ENCODE assay signal across 25 mouse cellular contexts in the genomic region with DNA sequence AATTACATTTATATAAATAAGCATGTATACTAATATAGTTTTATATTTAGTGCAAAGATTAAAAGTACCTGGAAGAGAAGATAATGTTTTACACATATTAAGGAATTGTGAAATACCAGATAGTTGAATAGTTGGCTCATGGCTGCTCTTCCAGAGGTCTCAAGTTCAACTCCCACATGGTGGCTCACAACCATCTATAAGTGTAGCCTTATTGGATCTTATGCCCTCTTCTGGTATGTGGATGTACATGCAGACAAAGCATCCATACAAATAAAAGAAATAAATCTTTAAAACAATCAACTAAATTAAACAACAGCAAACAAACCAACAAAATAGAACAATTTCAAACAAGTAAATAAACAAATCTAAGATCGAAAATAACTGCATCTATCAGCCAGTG. TPM values are rescaled to one million over a fixed set of nuclear protein-coding genes. Genes with fewer than 3 reads are reported as not detected.
"Had no signal": no experiment of that assay in that cellular context is flagged by ENCODE, and none has a peak within 500 bp of the region (broad histone marks: within the 10 kb centered on the region; RNA-seq: fewer than 3 reads in every experiment).

No protein-coding gene starts in this region.

- H3K9me3 ChIP-seq: limb, embryonic 10.5 days; limb, embryonic 13.5 days; liver, embryonic 12.5 days; midbrain, embryonic 13.5 days; stomach, embryonic 15.5 days had no signal

- H3K36me3 ChIP-seq: limb, embryonic 10.5 days; limb, embryonic 13.5 days; liver, embryonic 12.5 days; midbrain, embryonic 13.5 days; neural tube, embryonic 13.5 days; stomach, embryonic 15.5 days had no signal

- ATAC-seq: liver, embryonic 12.5 days; lung, postnatal 0 days; midbrain, embryonic 13.5 days; midbrain, embryonic 16.5 days had no signal

- H3K9ac ChIP-seq: limb, embryonic 13.5 days; liver, embryonic 12.5 days; lung, embryonic 14.5 days; midbrain, embryonic 13.5 days; neural tube, embryonic 13.5 days; stomach, embryonic 15.5 days had no signal

- DNase-seq: kidney, adult 2 months; kidney, postnatal 25 days; liver; lung, embryonic 14.5 days; thymus, postnatal 25 days had no signal

- H3K27ac ChIP-seq: kidney, postnatal 0 days; limb, embryonic 10.5 days; limb, embryonic 13.5 days; liver, embryonic 12.5 days; macrophage; midbrain, embryonic 13.5 days; neural tube, embryonic 13.5 days; stomach, embryonic 15.5 days had no signal

- H3K27me3 ChIP-seq: limb, embryonic 13.5 days; liver, embryonic 12.5 days; midbrain, embryonic 13.5 days; neural tube, embryonic 13.5 days; stomach, embryonic 15.5 days had no signal

- H3K4me1 ChIP-seq: limb, embryonic 10.5 days; limb, embryonic 13.5 days; liver, embryonic 12.5 days; midbrain, embryonic 13.5 days; neural tube, embryonic 13.5 days; stomach, embryonic 15.5 days had no signal

- H3K4me3 ChIP-seq: limb, embryonic 10.5 days; limb, embryonic 13.5 days; liver, embryonic 12.5 days; midbrain, embryonic 13.5 days; myocyte; neural tube, embryonic 13.5 days; stomach, embryonic 15.5 days had no signal

- H3K4me2 ChIP-seq: limb, embryonic 13.5 days; liver, embryonic 12.5 days; lung, embryonic 14.5 days; midbrain, embryonic 13.5 days; neural tube, embryonic 13.5 days; stomach, embryonic 15.5 days had no signal

RNA-seq across cellular contexts. Expression of a gene that starts 49.1 kb away (rescaled TPM):
- total RNA-seq: layer of hippocampus, postnatal 25 days; left cerebral cortex, adult 18-20 months; left cerebral cortex, postnatal 25 days; megakaryocyte, adult 5-6 weeks; monocyte, adult 5-6 weeks; neutrophil, adult 5-6 weeks had no signal
- polyA plus RNA-seq: kidney, adult 2 months; kidney, embryonic 14.5 days; limb, embryonic 10.5 days; limb, embryonic 13.5 days; liver, embryonic 12.5 days; lung, embryonic 14.5 days; macrophage; midbrain, embryonic 13.5 days; midbrain, embryonic 16.5 days; myocyte; neural tube, embryonic 13.5 days; small intestine, adult 2 months; spleen, adult 2 months; stomach, embryonic 15.5 days had no signal
